Mouse (Mus musculus): ENCODE measurements at regions not wholly inside any gene's neighbourhood (a gene's known extent, or its start where the extent isn't known, plus 50 kb on each side); places are given as distances from the start of the nearest gene placed in this dataset.

GRCm38 (mm10) chr15:43364496-43364895, 3230.3 kb downstream of the 9330182O14Rik start:
- peak; percentile 11 for DNase-seq (ENCODE audit: low spot score)

- no peak for DNase-seq (ENCODE audit: low spot score)
These were observed 3238.9 kb downstream of the 9330182O14Rik start for GRCm38 (mm10) chr15:43373072-43373471.

- DNase-seq (ENCODE audit: low spot score): no peak
These were observed 3248.2 kb downstream of the 9330182O14Rik start for GRCm38 (mm10) chr15:43382405-43382804.

GRCm38 (mm10) chr15:43399821-43400220, 3265.7 kb downstream of the 9330182O14Rik start:
- no peak for DNase-seq (ENCODE audit: low spot score)

GRCm38 (mm10) chr15:43403585-43403984, 3269.4 kb downstream of the 9330182O14Rik start:
- DNase-seq (ENCODE audit: low spot score): no peak
